Mouse (Mus musculus): ENCODE results near the gene Bscl2.

DNA sequence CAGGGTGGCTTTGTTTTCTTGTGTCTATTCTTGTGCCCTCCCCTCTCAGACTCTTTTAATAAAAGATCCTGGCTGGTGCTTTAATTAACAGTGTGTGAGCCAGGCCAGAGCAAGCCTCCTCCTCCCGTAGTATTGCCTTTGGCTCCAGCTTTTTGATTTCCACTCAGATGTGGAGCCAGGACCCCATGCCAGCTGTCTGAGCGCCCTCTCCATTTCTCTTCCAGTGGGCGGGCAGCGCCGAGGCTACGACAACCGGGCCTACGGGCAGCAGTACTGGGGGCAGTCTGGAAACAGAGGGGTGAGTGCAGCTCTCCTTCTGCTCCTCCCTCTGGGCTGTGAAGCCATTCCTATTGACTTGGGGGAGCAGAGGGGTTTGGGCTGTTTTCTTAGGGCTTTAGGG is 6.6 kb upstream of the Bscl2 start:
- TF ChIP-seq CTCF (IDR thresholded peaks at IDR 0.05; ENCODE audit: insufficient read depth, low read depth, low read length) (no peak), POLR2A (IDR thresholded peaks at IDR 0.05; ENCODE audit: insufficient read depth, low read depth, low read length) (no peak)
